Mouse (Mus musculus): Measurements from ENCODE around the gene Ugt1a7c. TPM values are rescaled to one million over a fixed set of nuclear protein-coding genes. Genes with fewer than 3 reads are reported as not detected.

Ugt1a7c gene
- polyA plus RNA-seq, 1 experiment, result 3.8 TPM

GRCm38 (mm10) chr1:88245881-88246280, 151.0 kb downstream of the Ugt1a7c start:
- Histone ChIP-seq H3K4me1 (ENCODE audit: control insufficient read depth, insufficient read depth, low read length) (0 out of 2 replicates have a peak, but pooled peaks cover 1% of the 10 kb centered on the region), H3K27ac (ENCODE audit: control insufficient read depth, insufficient read depth, low read depth, low read length, poor library complexity) (no peak overlapping the region), H3K4me3 (replicated peaks; ENCODE audit: control insufficient read depth, low read depth, low read length) (no peak overlapping the region)
- TF ChIP-seq CTCF (IDR thresholded peaks at IDR 0.05; ENCODE audit: control insufficient read depth, insufficient read depth, low read length) (no peak), POLR2A (IDR thresholded peaks at IDR 0.05; ENCODE audit: borderline replicate concordance, control insufficient read depth, low read depth, low read length) (no peak)
- WGBS, result 74% methylated on average over 6 of the region's 6 CpGs

DNA sequence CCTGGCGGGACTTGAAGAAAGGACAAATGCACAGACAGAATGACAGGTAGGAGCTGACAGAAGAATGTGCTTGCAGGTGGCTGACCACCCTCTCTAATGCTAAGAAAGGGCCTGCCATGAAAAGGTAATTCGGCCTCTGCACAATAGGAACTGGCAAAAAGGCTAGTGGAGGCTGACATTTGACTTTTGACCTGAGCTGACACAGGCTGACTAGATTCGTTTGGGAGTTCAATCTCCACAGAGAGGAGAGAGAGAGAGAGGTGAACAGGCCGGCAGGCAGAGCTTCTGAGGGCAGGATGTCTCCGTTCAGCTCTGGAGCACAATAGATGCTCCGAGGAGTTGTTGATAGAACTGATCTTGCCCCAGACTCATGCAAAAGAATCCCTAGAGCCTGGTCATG, 151.5 kb downstream of the Ugt1a7c start:
- no peak for TF ChIP-seq CTCF (IDR thresholded peaks at IDR 0.05; ENCODE audit: control insufficient read depth, insufficient read depth, low read length)
- TF ChIP-seq POLR2A (IDR thresholded peaks at IDR 0.05; ENCODE audit: borderline replicate concordance, control insufficient read depth, low read depth, low read length), result no peak
- WGBS, result 45% methylated on average over 6 of the region's 6 CpGs
- H3K4me1 ChIP-seq (ENCODE audit: control insufficient read depth, insufficient read depth, low read length), result 0 out of 2 replicates have a peak, but pooled peaks cover 1% of the 10 kb centered on the region
- H3K4me3 ChIP-seq (replicated peaks; ENCODE audit: control insufficient read depth, low read depth, low read length), result no peak overlapping the region
- H3K27ac ChIP-seq (ENCODE audit: control insufficient read depth, insufficient read depth, low read depth, low read length, poor library complexity), result no peak overlapping the region

GRCm38 (mm10) chr1:88247660-88248059, 152.8 kb downstream of the Ugt1a7c start:
- 51% methylated on average over 2 of the region's 2 CpGs for WGBS
- Histone ChIP-seq H3K27ac (ENCODE audit: control insufficient read depth, insufficient read depth, low read depth, low read length, poor library complexity) (no peak overlapping the region), H3K4me3 (replicated peaks; ENCODE audit: control insufficient read depth, low read depth, low read length) (no peak overlapping the region), H3K4me1 (ENCODE audit: control insufficient read depth, insufficient read depth, low read length) (0 out of 2 replicates have a peak, but pooled peaks cover 1% of the 10 kb centered on the region)
- TF ChIP-seq POLR2A (IDR thresholded peaks at IDR 0.05; ENCODE audit: borderline replicate concordance, control insufficient read depth, low read depth, low read length), result no peak
- no peak for TF ChIP-seq CTCF (IDR thresholded peaks at IDR 0.05; ENCODE audit: control insufficient read depth, insufficient read depth, low read length)

- H3K27ac ChIP-seq (ENCODE audit: control insufficient read depth, insufficient read depth, low read depth, low read length, poor library complexity), result no peak overlapping the region
- H3K4me1 ChIP-seq (ENCODE audit: control insufficient read depth, insufficient read depth, low read length), result peaks cover 1% of the 10 kb centered on the region; the same call in 1 of the 2 replicates
- no peak for TF ChIP-seq POLR2A (IDR thresholded peaks at IDR 0.05; ENCODE audit: borderline replicate concordance, control insufficient read depth, low read depth, low read length)
- no peak for TF ChIP-seq CTCF (IDR thresholded peaks at IDR 0.05; ENCODE audit: control insufficient read depth, insufficient read depth, low read length)
- H3K4me3 ChIP-seq (replicated peaks; ENCODE audit: control insufficient read depth, low read depth, low read length), result no peak overlapping the region
- 46% methylated on average over 4 of the region's 4 CpGs for WGBS
Measured at GRCm38 (mm10) chr1:88248658-88249057, 153.8 kb downstream of the Ugt1a7c start.

DNA sequence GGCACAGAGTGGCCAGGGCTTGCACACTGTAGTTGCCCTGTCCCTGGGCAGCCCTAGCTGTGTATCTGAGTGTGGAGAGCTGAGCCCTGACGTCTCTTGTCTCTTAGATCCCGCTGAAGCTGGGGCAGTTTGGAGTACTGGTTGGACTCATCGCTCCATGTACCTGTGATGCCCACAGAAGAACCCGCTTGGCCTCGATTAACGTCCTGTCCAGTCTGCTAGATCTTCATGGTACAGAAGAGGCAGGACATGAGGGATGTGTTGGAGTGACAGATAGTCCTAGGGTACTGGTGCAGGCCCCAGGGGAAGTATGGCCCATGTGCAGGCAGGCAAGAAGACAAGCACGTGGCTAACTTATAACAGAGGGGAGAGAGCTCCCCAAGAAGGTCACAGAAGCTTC, 154.7 kb downstream of the Ugt1a7c start:
- no peak for TF ChIP-seq CTCF (IDR thresholded peaks at IDR 0.05; ENCODE audit: control insufficient read depth, insufficient read depth, low read length)
- TF ChIP-seq POLR2A (IDR thresholded peaks at IDR 0.05; ENCODE audit: borderline replicate concordance, control insufficient read depth, low read depth, low read length), result no peak
- H3K27ac ChIP-seq (ENCODE audit: control insufficient read depth, insufficient read depth, low read depth, low read length, poor library complexity), result no peak overlapping the region
- WGBS, result 74% methylated on average over 7 of the region's 7 CpGs

GRCm38 (mm10) chr1:88250023-88250422, 155.2 kb downstream of the Ugt1a7c start:
- Histone ChIP-seq H3K4me1 (ENCODE audit: control insufficient read depth, insufficient read depth, low read length) (peaks cover 1% of the 10 kb centered on the region; the same call in 1 of the 2 replicates), H3K27ac (ENCODE audit: control insufficient read depth, insufficient read depth, low read depth, low read length, poor library complexity) (no peak overlapping the region), H3K4me3 (replicated peaks; ENCODE audit: control insufficient read depth, low read depth, low read length) (no peak overlapping the region)
- 75% methylated on average over 5 of the region's 5 CpGs for whole genome bisulfite sequencing
- TF ChIP-seq POLR2A (IDR thresholded peaks at IDR 0.05; ENCODE audit: borderline replicate concordance, control insufficient read depth, low read depth, low read length) (no peak), CTCF (IDR thresholded peaks at IDR 0.05; ENCODE audit: control insufficient read depth, insufficient read depth, low read length) (no peak)

More for the DNA sequence above, 154.7 kb downstream of the Ugt1a7c start:
- Histone ChIP-seq H3K4me1 (ENCODE audit: control insufficient read depth, insufficient read depth, low read length) (peaks cover 1% of the 10 kb centered on the region; the same call in 1 of the 2 replicates), H3K4me3 (replicated peaks; ENCODE audit: control insufficient read depth, low read depth, low read length) (no peak overlapping the region)

- 52% methylated on average over 8 of the region's 8 CpGs for WGBS
- H3K4me3 ChIP-seq (replicated peaks; ENCODE audit: control insufficient read depth, low read depth, low read length), result no peak overlapping the region
Measured at GRCm38 (mm10) chr1:88253106-88253505, 158.2 kb downstream of the Ugt1a7c start.

DNA sequence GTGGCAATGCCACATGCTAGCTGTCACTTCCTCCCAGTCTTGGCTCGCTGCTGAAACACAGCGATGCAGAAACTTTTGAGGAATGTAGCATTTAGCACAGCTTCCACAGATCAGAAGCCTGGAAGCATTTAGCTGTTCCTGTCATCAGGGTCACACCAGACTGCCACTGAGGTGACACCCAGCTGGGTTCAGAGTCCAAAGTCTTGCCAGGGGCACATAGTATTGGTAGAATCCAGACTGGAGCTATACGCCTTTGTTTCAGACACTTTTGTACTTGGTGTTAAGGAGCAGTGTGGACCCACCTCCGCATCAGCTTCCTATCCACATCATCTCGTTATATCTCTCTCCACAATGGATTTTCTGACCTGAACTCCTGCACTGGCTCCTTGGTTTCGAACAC, 158.7 kb downstream of the Ugt1a7c start:
- Histone ChIP-seq H3K4me3 (replicated peaks; ENCODE audit: control insufficient read depth, low read depth, low read length) (no peak overlapping the region), H3K27ac (ENCODE audit: control insufficient read depth, insufficient read depth, low read depth, low read length, poor library complexity) (no peak overlapping the region), H3K4me1 (ENCODE audit: control insufficient read depth, insufficient read depth, low read length) (peaks cover 1% of the 10 kb centered on the region; the same call in 1 of the 2 replicates)
- TF ChIP-seq POLR2A (IDR thresholded peaks at IDR 0.05; ENCODE audit: borderline replicate concordance, control insufficient read depth, low read depth, low read length) (no peak), CTCF (IDR thresholded peaks at IDR 0.05; ENCODE audit: control insufficient read depth, insufficient read depth, low read length) (no peak)
- 63% methylated on average over 6 of the region's 6 CpGs for WGBS

More at GRCm38 (mm10) chr1:88253106-88253505, 158.2 kb downstream of the Ugt1a7c start:
- no peak overlapping the region for H3K27ac ChIP-seq (ENCODE audit: control insufficient read depth, insufficient read depth, low read depth, low read length, poor library complexity)
- TF ChIP-seq CTCF (IDR thresholded peaks at IDR 0.05; ENCODE audit: control insufficient read depth, insufficient read depth, low read length) (no peak), POLR2A (IDR thresholded peaks at IDR 0.05; ENCODE audit: borderline replicate concordance, control insufficient read depth, low read depth, low read length) (no peak)
- peaks cover 1% of the 10 kb centered on the region; the same call in 1 of the 2 replicates for H3K4me1 ChIP-seq (ENCODE audit: control insufficient read depth, insufficient read depth, low read length)
